Mouse (Mus musculus) Muller cell, postnatal 12 days (primary cell): ENCODE results near the gene Sgms2.
A peak's percentile ranks its signal among the peaks of the same experiment; 100 is the strongest.

Source experiments
- DNase-seq: peaks from one replicate; pipeline ENCODE4 v3.0.0-alpha.2; 2015; ENCODE audit errors: inconsistent ontology term

Sgms2 gene

DNA sequence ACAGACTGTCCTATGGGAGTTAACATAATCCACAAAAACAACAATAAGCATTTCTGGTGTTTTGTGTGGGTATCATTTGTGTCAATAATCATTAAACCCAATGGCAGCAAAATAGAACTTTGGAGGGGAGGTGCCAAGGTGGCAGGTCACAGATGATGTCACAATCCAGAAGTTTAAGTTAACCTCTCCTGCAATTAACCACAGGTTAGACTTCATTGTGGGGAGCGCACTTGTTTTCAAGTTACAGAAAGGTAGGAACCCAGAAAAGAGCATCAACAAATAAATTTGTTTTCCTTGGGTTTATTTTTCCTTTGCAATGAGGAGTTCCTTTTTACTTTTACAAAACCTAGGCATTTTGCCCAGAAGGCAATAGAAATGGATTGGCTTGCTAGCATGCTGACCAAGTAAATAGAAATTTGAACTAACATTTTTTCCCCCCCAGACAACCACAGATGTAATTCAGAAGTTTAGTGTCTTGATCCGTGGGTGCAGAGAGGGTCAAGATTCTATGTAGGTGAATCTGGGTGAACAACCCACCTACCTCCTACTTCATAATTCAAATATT, at the start of gene Sgms2:
Gene Sgms2, minus strand, starts transcription at position 51 of the 565 bp plus-strand sequence.
- peak; percentile 29 for DNase-seq

DNA sequence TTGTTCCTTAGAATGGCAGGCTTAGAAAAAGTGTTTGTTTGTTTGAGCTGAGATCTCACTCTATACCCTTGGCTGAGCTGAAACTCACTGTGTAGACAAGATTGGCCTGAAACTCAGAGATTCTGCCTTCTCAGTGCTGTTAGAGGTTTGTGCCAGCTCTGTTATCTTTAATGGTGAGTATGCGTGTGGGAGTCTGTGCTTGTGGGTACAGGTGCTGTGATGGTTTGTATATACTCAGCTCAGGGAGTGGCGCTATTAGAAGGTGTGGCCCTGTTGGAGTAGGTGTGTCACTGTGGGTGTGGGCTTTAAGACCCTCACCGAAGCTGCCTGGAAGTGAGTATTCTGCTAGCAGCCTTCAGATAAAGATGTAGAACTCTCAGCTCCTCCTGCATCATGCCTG, 34.0 kb upstream of the Sgms2 start:
- DNase-seq = no peak

DNA sequence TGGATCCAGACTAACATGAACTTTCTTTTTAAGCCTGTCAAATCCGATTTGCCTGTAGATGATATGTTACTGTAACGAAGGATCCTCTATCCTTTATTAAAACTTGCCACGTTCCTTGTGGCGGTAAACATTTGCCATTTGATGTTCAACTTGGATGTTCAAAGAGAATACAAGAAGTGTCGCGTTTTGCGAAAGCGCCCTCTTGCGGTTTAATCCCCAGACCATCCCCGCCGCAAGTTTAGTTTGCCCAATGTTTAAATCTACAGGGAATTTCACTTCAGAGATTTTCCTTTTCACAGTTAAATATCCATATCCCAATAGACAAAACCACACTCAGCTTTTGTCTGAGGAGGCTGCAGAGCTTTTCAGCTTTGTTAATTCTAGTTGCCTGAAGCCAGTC, 33.6 kb upstream of the Sgms2 start:
- no peak for DNase-seq

DNA sequence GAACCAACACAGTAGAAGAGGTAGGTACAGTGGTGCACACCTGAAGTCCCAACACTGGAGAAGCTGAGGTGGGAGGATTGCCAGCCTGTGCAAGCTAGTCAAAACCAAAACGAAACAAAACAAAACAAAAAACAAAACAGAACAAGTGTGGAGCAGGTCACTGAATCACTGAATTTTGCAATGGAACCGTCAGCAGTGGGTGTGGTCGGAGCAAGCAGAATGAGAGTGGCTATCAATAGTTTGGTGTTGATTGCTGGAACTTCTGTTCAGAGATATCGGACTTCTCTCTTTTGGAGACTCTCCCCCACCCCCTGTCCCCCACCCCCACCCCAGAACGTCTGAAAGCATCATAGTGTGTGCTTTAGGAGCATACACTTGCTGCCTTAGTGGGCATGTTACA, 33.0 kb upstream of the Sgms2 start:
- no peak for DNase-seq

DNA sequence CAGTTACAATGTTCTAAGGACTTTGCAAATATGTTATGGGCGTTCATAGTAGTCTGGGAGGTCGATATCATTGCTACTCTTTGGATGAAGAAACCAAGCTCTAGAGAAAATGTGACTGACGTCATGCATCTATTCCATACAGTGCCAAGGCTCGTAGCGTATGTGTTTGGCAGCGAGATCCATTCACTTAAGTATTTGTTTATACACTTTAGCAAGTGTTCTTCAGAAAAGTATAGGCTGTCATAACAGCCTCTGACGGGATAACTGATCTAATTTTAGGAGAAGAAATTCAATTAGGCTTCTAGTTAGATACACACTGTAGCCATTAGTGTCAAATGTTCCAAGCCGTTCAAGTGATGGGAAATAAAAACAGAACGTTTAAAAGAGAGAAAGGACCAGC, 32.5 kb upstream of the Sgms2 start:
- no peak for DNase-seq

DNA sequence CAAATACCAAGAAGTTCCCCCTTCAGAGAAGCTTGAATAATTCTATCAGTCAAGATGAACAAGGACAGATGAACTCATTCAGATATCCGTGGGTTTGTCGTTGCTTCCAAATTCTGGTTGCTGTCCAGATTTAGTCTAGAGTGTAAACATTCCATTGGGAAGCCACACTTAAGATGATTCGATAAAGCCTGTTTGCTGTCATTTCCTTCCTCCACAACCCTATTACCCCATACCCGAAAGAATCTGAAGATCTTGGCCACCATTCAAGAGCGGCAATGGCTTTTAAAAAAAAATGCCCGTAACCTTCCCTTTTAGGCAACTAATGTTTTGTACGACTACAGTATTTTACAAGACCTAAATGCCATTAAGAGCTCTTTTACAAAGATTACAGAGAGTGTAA, 31.0 kb upstream of the Sgms2 start:
- DNase-seq = peak; percentile 71

DNA sequence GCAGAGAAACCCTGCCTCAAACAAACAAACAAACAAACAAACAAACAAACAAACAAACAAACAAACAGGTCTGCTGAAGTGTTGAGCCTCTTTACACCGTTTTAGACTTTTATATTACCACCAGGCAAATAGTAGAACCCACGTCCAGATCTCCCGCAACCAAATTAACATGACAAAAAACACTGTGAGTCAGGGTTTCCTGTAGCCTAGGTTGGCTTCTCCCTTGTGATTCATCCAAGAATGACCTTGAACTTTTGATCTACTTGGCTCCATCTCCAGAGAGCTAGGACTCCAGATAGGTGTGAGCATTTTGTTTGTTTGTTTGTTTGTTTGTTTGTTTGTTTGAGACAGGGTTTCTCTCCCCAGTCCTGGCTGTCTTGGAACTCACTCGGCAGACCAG, 30.0 kb upstream of the Sgms2 start:
- DNase-seq = no peak

DNA sequence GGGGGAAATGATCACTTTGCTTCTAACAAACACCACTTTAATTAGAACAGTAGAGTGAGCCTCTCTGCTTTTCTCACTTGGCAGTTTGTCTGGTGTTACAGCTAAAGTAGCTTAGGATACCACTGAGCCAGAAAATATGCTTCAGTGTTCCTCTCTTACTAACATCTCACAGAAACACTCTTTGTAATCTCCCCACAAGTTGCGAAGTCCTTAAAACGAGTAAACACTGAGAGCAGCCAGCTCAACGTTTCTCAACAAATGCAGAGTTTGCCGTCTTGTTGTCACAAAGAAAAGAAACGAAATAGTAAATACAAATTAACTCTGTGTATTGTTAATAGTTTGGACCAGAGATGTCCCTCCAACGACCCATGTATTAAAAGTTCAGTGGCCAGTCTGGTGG, 26.5 kb upstream of the Sgms2 start:
- DNase-seq = no peak

DNA sequence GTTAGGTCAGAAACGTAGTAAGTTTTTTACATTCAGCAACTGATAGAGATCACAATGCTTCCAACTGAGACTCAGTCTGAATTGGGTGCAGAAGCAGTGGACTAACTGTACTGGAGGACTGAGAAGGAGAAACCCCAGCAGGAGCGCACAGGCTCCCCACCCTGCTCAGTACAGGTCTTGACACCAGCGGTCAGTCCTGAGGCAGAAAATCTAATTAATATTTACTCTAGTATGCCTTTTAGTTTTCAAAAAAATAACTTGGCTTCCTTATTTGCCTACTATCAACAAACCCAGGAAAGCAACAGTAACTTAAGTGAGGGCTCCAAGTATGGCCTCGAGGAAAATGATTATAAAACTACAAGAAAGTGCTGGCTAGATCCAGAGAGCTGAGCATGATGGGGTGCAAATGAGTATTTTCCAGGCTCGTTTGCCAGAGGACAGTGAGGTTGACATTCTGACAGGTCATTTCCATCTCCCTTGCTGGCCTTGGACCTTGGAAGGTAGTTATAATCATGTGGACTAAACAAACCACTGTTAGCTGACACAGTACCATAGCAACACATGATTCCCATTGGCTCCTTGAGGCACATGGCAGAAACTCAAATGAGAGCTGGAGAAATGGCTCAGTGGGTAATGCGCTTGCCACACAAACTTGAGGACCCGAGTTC, 25.3 kb upstream of the Sgms2 start:
- no peak for DNase-seq

DNA sequence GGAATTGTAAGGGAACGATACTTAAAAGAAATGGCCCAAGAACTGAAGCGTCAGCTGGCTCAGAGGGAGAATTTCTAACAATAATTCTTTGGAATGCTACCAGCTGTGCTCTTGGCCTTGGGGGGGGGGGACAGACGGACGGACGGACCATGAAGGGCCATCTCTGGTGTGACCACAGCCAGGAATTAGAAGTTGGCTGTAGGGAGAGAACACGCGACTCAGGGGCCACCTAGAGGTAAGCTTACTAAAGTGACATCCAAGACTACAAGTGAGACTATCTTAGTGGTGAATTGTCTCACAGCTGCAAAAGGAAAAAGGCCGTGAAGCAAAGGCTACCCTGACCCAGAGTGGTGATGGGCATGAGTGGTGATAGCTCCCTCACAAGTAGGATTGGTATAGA, 20.4 kb upstream of the Sgms2 start:
- DNase-seq = no peak

DNA sequence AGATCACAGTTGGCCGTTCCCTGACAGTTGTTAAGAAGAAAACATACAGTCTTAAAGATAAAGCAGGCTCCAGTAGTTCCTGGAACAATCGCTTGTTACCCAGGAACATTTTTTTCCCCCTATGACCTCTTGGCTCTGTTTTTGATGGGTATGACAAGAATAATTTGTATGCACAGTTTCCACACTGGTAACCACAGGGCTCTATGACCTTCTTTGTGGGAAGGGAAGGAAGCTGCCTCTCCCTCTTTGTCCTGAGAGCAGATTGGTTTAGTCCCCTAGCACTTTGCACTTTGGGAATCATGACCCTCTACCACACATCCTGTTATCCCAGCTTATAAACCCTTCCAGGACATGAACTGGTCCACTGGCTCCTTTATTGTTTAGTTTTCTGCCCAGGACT, 16.8 kb upstream of the Sgms2 start:
- DNase-seq = no peak

DNA sequence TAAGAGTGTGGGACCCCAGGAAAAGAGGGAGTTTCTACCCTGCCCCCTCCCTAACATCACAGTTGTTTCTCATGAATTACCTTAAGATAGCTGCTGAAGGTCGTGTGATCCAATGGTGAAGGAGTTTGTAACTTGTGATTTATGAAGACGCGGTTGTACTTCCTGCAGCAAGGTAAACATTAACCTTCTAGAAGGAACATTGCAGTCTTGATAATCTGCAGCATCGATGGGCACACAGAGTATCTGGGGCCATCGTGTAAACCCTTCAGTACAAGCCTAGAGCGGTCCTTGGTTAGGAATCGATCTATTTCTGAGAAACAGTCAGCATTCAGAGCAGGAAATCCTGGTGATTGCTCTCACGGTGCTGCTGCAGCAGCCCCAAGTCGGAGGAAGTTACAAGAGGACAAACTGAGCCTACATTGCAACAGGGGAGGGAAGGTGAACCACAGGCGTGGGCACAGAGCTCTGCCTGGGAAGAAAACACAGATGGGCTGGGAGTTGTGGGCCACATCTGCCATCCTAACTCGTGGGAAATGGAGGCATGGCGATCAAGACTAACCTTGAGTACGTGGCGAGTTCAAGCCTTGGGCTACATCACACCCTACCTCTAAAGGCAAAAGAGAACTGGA, 13.5 kb upstream of the Sgms2 start:
- no peak for DNase-seq

DNA sequence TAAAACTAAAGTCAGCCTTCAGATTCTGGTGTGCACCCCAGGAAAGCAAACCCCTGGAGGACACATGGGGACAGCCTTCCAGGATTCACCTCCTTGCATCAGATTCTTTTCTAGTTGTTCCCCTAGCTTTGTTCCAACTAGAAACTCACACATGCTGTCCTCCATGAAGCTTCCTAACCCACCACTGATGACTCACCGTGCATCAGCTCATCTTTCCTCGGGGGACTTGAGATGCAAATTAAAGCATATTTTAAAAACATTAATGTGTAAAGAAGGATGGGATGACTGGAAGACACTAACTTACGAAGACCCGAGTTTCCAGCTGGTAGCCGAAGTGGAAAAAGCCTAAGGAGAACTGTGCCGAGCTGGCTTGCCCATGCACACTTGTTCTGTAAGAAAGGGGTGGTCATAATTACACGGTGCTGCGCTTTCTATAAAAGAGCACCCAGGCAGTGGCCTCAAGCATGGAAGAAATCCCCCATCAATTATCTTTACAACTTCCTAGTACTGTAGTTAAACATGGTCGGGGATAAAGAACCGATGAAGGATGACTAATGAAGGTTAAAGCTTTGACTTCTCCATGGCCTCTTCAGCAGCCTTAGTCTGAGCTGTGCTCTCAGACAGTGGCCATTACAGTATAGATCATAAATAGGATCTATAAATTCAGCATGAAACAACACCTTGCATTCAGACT, 10.6 kb upstream of the Sgms2 start:
- no peak for DNase-seq

DNA sequence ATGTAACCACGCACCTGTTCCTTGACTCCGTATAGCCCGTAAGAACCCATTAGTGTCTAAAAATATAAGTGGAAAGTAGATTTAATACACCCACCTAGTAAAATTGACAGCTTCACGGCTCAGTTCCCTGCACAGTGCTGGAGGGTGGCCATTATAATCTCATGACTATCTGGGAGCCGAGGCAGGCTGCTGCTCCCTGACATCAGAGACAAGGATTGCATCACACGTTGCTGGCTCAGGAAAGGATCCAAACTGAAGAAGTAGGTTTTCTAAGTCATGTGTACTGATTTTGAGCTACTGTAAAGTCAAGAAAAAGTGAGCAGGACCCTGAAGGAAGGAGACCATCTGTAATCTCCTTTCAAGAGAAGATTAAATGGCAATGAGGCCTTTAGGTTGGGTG, 8.4 kb upstream of the Sgms2 start:
- DNase-seq = no peak

DNA sequence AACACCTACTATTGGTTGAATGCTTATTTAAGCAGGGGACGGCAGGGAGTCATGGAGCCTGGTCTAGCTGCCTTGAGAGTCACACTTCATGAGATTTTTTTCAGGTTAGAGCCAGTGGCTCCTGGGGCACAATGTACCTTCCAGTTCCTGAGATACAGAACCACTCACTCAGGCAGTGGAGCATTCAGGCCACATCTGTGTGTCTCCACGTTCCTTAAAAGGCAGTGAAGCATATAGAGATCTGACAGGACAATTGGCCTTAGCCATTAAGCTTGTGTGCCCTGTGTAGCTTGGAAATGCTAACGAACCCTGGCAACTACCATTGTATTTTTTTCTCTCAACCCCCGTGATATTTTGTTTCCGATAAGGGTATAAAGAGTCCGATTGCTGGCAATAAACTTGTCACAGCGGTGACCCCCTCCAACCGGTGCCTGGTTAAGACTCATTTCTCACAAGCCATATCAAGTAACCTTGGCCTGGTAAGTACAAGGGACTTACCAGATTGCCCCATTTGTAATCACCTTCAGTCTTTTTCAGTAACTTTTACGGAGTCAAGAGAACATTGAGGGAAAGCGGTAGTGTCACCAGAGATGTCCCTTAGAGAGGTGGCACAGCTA, 5.4 kb upstream of the Sgms2 start:
- no peak for DNase-seq

DNA sequence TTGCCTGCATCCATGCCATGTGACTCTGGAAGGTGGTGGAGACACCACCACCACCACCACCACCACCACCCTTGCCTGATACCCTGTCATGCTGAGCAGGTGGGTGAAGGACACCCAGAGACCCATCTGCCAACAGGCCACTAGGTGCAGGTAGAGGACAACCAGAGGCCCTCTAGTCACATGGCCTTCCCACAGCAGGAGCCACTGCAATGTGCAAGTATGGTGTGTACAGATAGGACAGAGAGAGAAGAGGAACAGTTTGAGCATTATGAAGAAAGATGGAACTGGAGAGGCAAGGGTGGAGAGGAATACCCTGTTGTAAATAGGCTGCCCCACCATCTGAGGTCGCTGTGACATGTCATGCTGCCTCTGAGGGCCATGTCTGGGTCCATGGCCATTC, 3.9 kb upstream of the Sgms2 start:
- DNase-seq = no peak

DNA sequence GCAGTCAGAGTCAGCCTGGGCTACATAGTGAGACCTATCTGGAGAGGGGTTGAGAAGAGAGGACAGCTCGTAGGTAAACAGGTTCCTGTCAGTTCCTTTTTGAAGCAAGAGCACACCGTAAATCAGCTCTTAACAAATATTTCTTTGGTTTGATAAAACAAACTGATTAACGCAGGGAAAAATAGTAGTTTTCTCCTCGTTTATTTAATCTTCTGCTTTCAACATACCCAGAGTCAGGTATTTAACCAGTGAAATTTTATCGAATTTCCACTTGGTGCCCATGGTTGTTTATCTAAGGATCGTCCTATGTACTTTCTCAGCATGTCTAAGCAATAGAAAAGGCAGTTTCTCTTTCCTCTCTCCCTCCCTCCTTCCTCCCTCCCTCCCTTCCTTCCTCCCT, 2.0 kb upstream of the Sgms2 start:
- no peak for DNase-seq

DNA sequence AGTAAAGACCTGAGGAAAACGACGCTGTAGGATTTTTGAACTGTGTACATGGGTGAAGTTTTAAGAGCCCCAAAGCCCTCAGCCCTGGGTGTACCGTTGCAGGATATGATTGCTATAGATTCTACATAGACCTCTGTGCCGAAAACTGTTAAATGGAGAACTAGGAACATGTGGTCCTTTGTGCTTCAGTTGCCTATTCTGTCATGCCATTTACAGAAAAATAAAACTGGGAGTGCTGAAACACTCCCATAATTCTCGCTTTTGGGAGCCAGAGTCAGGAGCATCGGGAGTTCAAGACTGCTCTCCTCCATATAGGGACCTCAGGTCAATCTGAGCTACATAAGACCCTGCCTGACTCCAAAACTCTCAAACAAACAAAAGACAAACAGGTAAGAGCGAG, 769 bp upstream of the Sgms2 start:
- no peak for DNase-seq

DNA sequence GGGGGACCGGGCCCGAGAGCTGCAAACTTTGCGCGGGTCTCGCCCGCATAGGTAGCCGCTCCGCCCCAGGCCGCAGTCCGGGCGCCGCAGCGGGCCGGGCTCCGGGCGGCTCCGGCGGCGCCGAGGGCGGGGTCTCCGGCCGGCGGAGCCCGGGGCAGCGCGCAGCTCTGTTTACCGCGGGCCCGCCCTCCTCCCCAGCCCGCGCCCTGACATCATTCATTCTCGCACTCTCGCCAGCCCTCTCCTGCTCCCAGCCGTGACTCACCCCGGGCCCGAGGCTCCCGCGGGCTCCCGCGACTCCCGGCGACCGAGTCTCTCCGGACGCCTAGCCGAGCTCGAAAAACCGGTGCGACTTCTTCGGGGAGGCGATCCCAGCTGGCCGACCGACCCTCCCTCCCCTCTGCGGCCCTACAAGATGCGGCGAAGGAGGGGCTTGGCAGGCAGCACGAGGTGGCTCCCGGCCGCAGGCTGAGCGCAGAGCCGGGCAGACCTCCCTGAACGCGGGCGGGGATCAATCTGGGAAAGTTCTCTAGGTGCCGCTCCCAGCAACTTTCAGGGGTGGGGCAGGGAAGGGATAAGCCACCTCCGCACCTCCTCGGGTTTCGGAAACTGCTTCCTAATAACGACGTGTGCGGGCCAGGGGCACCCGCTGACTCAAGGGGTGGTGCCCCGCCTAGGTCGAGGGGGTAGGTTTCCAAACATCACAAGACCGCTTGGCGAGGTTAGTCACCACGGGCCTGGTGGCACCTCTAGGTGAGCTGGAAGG, 885 bp downstream of the Sgms2 start:
- peak; percentile 93 for DNase-seq

DNA sequence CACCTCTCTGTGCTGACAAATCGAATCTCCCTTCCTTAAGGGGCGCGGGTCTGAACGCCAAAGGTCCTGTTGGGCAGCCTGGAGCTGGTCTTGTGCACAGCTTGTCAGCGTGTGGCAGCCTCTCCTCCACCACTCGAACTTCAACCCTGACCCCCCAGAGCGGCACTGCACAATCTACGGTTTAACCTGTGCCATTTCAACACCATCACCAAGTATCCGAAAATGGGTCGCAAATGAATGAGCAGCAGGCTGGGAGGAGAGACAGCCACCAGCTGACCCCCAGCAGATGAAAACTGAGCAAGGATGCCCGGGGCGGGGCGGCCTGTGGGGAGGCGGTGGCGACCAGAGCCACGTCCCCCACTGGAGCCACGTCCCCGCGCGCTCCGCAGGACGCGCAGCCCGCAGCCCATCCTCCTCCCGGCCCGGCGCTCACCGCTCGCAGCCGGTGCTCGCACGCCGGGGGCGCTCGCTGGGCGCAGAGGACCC, 1.5 kb downstream of the Sgms2 start:
- DNase-seq = peak; percentile 81

DNA sequence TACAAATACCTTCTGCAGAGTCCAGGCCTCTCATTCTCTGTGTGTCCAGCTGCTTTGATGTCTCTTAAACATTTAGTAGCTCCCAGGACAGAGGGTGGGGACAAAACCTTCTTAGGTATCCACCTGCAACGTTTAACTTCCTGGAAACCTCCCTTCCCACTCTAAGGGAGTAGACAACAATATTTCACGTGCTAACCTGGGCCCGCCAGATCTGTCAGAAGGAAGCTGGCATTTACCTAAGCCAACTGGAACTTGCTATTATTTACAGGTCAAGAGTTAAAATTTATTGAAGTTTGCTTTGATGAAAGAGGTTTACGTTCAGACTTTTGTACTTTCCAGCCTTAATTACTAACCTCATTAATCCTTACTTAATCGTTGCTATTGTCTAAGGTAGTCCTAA, 2.2 kb downstream of the Sgms2 start:
- DNase-seq = no peak

DNA sequence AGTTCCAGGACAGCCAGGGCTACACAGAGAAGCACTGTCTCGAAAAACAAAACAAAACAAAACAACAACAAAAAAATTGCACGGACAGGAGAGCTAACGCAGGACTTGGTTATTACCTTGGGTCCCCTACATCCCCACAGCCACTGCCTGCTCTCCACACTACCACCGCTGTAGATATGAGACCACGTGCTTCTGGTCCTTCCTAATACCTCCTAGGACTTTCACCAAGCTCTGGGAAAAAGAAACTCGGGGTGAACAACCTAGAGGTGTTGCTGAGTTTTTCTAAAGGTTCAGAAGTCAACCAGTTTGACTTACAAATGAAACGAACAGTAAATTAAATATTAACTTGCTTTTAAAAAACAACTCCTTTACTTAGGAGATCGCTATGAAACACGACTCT, 2.8 kb downstream of the Sgms2 start:
- DNase-seq = no peak
